Mouse (Mus musculus): ENCODE measurements around the gene Zyx. TPM values are rescaled to one million over a fixed set of nuclear protein-coding genes. Genes with fewer than 3 reads are reported as not detected.

The Zyx gene
- polyA plus RNA-seq, 1 experiment from 2014 or later: 37.1 TPM

- ATAC-seq: no peak
- Histone ChIP-seq H3K27ac (ENCODE audit: low read length) (no peak within 1 kb of the TSS), H3K9me3 (ENCODE audit: control insufficient read depth, low read length) (no peaks in the 10 kb centered on the region), H3K27me3 (replicated peaks; ENCODE audit: control insufficient read depth, insufficient read depth, low read length) (no peaks in the 10 kb centered on the region), H3K4me3 (replicated peaks; ENCODE audit: low read length) (no peak within 1 kb of the TSS), H3K4me2 (ENCODE audit: low read length) (no peak within 1 kb of the TSS), H3K36me3 (ENCODE audit: control insufficient read depth, insufficient read depth) (no peaks in the 10 kb centered on the region), H3K4me1 (replicated peaks; ENCODE audit: control insufficient read depth, insufficient read depth, low read length) (no peaks in the 10 kb centered on the region), H3K9ac (replicated peaks; ENCODE audit: low read depth, low read length) (no peak within 1 kb of the TSS)
- 86% methylated on average over 1 of the region's 1 CpGs for WGBS
Measured at GRCm38 (mm10) chr6:42399938-42400337, 50.5 kb downstream of the Zyx start, which contains the start of gene Tas2r143. TSS of gene Tas2r143 (plus strand) at chr6:42400238.

GRCm38 (mm10) chr6:42405134-42405533, 55.7 kb downstream of the Zyx start, which contains the start of gene Tas2r135:
TSS of gene Tas2r135 (plus strand) at chr6:42405434.
- Histone ChIP-seq H3K4me1 (replicated peaks; ENCODE audit: control insufficient read depth, insufficient read depth, low read length) (no peaks in the 10 kb centered on the region), H3K36me3 (ENCODE audit: control insufficient read depth, insufficient read depth) (no peaks in the 10 kb centered on the region), H3K27ac (ENCODE audit: low read length) (no peak within 1 kb of the TSS), H3K27me3 (replicated peaks; ENCODE audit: control insufficient read depth, insufficient read depth, low read length) (no peaks in the 10 kb centered on the region), H3K4me3 (replicated peaks; ENCODE audit: low read length) (no peak within 1 kb of the TSS), H3K9me3 (ENCODE audit: control insufficient read depth, low read length) (no peaks in the 10 kb centered on the region), H3K9ac (replicated peaks; ENCODE audit: low read depth, low read length) (no peak within 1 kb of the TSS), H3K4me2 (ENCODE audit: low read length) (no peak within 1 kb of the TSS)
- no peak for ATAC-seq
- 85% methylated on average over 2 of the region's 2 CpGs for WGBS

Other genes with a start within 250 kb of the Zyx start
- not detected in 2 replicates for gene Tas2r139, start 208.7 kb upstream of the Zyx start, polyA plus RNA-seq (2015; fragmentation: Nextera tagmentation; extraction: Ambion mirVana)
- gene Tas2r144, start 134.3 kb upstream of the Zyx start, polyA plus RNA-seq (2015; fragmentation: Nextera tagmentation; extraction: Ambion mirVana): not detected in 2 replicates
- 8.2 and 10.1 TPM in 2 replicates for gene Gstk1, start 103.7 kb upstream of the Zyx start, polyA plus RNA-seq (2015; fragmentation: Nextera tagmentation; extraction: Ambion mirVana)
- gene Tmem139, start 87.7 kb upstream of the Zyx start, polyA plus RNA-seq (2015; fragmentation: Nextera tagmentation; extraction: Ambion mirVana): 0.21 and 0.24 TPM in 2 replicates
- 62.1 and 72.2 TPM in 2 replicates for gene Casp2, start 84.6 kb upstream of the Zyx start, polyA plus RNA-seq (2015; fragmentation: Nextera tagmentation; extraction: Ambion mirVana)
- gene Clcn1, start 62.9 kb upstream of the Zyx start, polyA plus RNA-seq (2015; fragmentation: Nextera tagmentation; extraction: Ambion mirVana): 1.6 and 2.0 TPM in 2 replicates
- gene Fam131b, start 25.0 kb upstream of the Zyx start, polyA plus RNA-seq (2015; fragmentation: Nextera tagmentation; extraction: Ambion mirVana): 5.3 and 7.1 TPM in 2 replicates
- 0.14 and 0.27 TPM in 2 replicates for gene Epha1, start 23.6 kb downstream of the Zyx start, polyA plus RNA-seq (2015; fragmentation: Nextera tagmentation; extraction: Ambion mirVana)
- gene Tas2r143, start 50.6 kb downstream of the Zyx start, polyA plus RNA-seq (2015; fragmentation: Nextera tagmentation; extraction: Ambion mirVana): not detected in 2 replicates
- not detected in 2 replicates for gene Tas2r135, start 55.8 kb downstream of the Zyx start, polyA plus RNA-seq (2015; fragmentation: Nextera tagmentation; extraction: Ambion mirVana)
- not detected in 2 replicates for gene Tas2r126, start 84.9 kb downstream of the Zyx start, polyA plus RNA-seq (2015; fragmentation: Nextera tagmentation; extraction: Ambion mirVana)
- gene Olfr458, start 115.6 kb downstream of the Zyx start, polyA plus RNA-seq (2015; fragmentation: Nextera tagmentation; extraction: Ambion mirVana): not detected in 2 replicates
- gene Olfr457, start 126.7 kb downstream of the Zyx start, polyA plus RNA-seq (2015; fragmentation: Nextera tagmentation; extraction: Ambion mirVana): not detected in 2 replicates
- not detected in 2 replicates for gene Olfr456, start 137.6 kb downstream of the Zyx start, polyA plus RNA-seq (2015; fragmentation: Nextera tagmentation; extraction: Ambion mirVana)
- gene Olfr455, start 198.0 kb downstream of the Zyx start, polyA plus RNA-seq (2015; fragmentation: Nextera tagmentation; extraction: Ambion mirVana): not detected in 2 replicates
- gene Tcaf3, start 248.1 kb downstream of the Zyx start, polyA plus RNA-seq (2015; fragmentation: Nextera tagmentation; extraction: Ambion mirVana): not detected in 2 replicates